Mouse (Mus musculus) lung, embryonic 14.5 days (tissue): ENCODE measurements at regions not wholly inside any gene's neighbourhood (a gene's known extent, or its start where the extent isn't known, plus 50 kb on each side); places are given as distances from the start of the nearest gene placed in this dataset.

Experiments
- ATAC-seq: fragments of 200-750 bp; cut with Nextera tagmentation; 2 replicates; pipeline ENCODE4 v1.8.0; 2017; ENCODE audit warnings: mild to moderate bottlenecking, moderate TSS enrichment, moderate library complexity; ENCODE audit not compliant: insufficient read depth
- DNase-seq: peaks from one replicate; pipeline ENCODE4 v3.0.0-alpha.2; 2015
- H3K27ac ChIP-seq: fragments of 300-500 bp; sonication (generic); 2 replicates; pipeline ENCODE4 v1.5.1; 2014; ENCODE audit warnings: low read depth, mild to moderate bottlenecking, moderate library complexity
- H3K27me3 ChIP-seq: fragments of 300-500 bp; sonication (generic); 2 replicates; pipeline ENCODE4 v1.6.1; 2014; ENCODE audit warnings: low read length, control low read depth; ENCODE audit not compliant: insufficient read depth
- H3K36me3 ChIP-seq: fragments of 300-500 bp; sonication (generic); 2 replicates; pipeline ENCODE4 v1.6.1; 2014; ENCODE audit warnings: control low read depth; ENCODE audit not compliant: insufficient read depth
- H3K4me1 ChIP-seq: fragments of 300-500 bp; sonication (generic); 2 replicates; pipeline ENCODE4 v1.6.1; 2014; ENCODE audit warnings: antibody characterized with exemption, control low read depth; ENCODE audit not compliant: insufficient read depth
- H3K4me2 ChIP-seq: fragments of 300-500 bp; sonication (generic); 2 replicates; pipeline ENCODE4 v1.6.1; 2014; ENCODE audit warnings: mild to moderate bottlenecking
- H3K4me3 ChIP-seq: fragments of 300-500 bp; sonication (generic); 2 replicates; pipeline ENCODE4 v1.5.1; 2014; ENCODE audit warnings: low read depth, low read length
- H3K9ac ChIP-seq: fragments of 300-500 bp; sonication (generic); 2 replicates; pipeline ENCODE4 v1.6.1; 2014
- H3K9me3 ChIP-seq: fragments of 300-500 bp; sonication (generic); 2 replicates; pipeline ENCODE4 v1.6.1; 2016; ENCODE audit warnings: low read depth, low read length, control low read depth
- CTCF ChIP-seq: IDR thresholded peaks from 2 replicates; pipeline ENCODE4 v1.5.1; 2016; ENCODE audit warnings: antibody characterized with exemption, low read depth
- WGBS: fragments of 180-500 bp; shearing (Covaris S2); extraction: QIAGEN DNeasy Blood & Tissue Kit; methylation state at CpG from one replicate; pipeline ENCODE4 v1.1.7; 2014; 5-methylcytosine and 5-hydroxymethylcytosine counted together

GRCm38 (mm10) chr3:120471878-120472444 is 687.7 kb upstream of the Ptbp2 start:
- 59% methylated on average over 2 of the region's 2 CpGs for WGBS
- Histone ChIP-seq H3K4me1 (peaks cover 9% of the 10 kb centered on the region; the same call in 1 of the 2 replicates), H3K9ac (no peak overlapping the region), H3K4me2 (no peak overlapping the region), H3K36me3 (no peaks in the 10 kb centered on the region), H3K4me3 (no peak overlapping the region), H3K27ac (no peak overlapping the region), H3K9me3 (no peaks in the 10 kb centered on the region), H3K27me3 (no peaks in the 10 kb centered on the region)
- DNase-seq = no peak
- TF ChIP-seq CTCF = no peak
- no peak for ATAC-seq

- peaks cover 9% of the 10 kb centered on the region; the same call in 1 of the 2 replicates for H3K4me1 ChIP-seq
- no peak overlapping the region for H3K9ac ChIP-seq
- DNase-seq (no peak), ATAC-seq (no peak)
- WGBS = 69% methylated on average over 2 of the region's 2 CpGs
- no peaks in the 10 kb centered on the region for H3K9me3 ChIP-seq
- H3K27ac ChIP-seq = no peak overlapping the region
- no peaks in the 10 kb centered on the region for H3K27me3 ChIP-seq
- H3K4me2 ChIP-seq = no peak overlapping the region
- H3K4me3 ChIP-seq = no peak overlapping the region
- TF ChIP-seq CTCF = no peak
- H3K36me3 ChIP-seq = no peaks in the 10 kb centered on the region
Measured at GRCm38 (mm10) chr3:120468887-120469286, 684.6 kb upstream of the Ptbp2 start.

GRCm38 (mm10) chr3:120460717-120461116 is 676.5 kb upstream of the Ptbp2 start:
- DNase-seq (no peak), ATAC-seq (no peak)
- Histone ChIP-seq H3K9me3 (no peaks in the 10 kb centered on the region), H3K4me2 (no peak overlapping the region), H3K4me3 (no peak overlapping the region), H3K27me3 (no peaks in the 10 kb centered on the region), H3K9ac (no peak overlapping the region), H3K27ac (no peak overlapping the region), H3K36me3 (no peaks in the 10 kb centered on the region), H3K4me1 (no peaks in the 10 kb centered on the region)
- no peak for TF ChIP-seq CTCF

GRCm38 (mm10) chr3:120457912-120458311 is 673.6 kb upstream of the Ptbp2 start:
- Histone ChIP-seq H3K4me2 (no peak overlapping the region), H3K27me3 (no peaks in the 10 kb centered on the region), H3K9me3 (no peaks in the 10 kb centered on the region), H3K9ac (no peak overlapping the region), H3K36me3 (no peaks in the 10 kb centered on the region), H3K4me3 (no peak overlapping the region), H3K27ac (no peak overlapping the region), H3K4me1 (no peaks in the 10 kb centered on the region)
- ATAC-seq (no peak), DNase-seq (no peak)
- WGBS = 77% methylated on average over 7 of the region's 7 CpGs
- TF ChIP-seq CTCF = no peak

- H3K27me3 ChIP-seq = no peaks in the 10 kb centered on the region
- no peak for TF ChIP-seq CTCF
- no peaks in the 10 kb centered on the region for H3K4me1 ChIP-seq
- H3K4me3 ChIP-seq = no peak overlapping the region
- H3K36me3 ChIP-seq = no peaks in the 10 kb centered on the region
- no peaks in the 10 kb centered on the region for H3K9me3 ChIP-seq
- DNase-seq = no peak
- no peak overlapping the region for H3K4me2 ChIP-seq
- no peak for ATAC-seq
- H3K27ac ChIP-seq = no peak overlapping the region
- H3K9ac ChIP-seq = no peak overlapping the region
- WGBS = 69% methylated on average over 4 of the region's 4 CpGs
Measured at GRCm38 (mm10) chr3:120441127-120441526, 656.9 kb upstream of the Ptbp2 start.

- Histone ChIP-seq H3K4me1 (no peaks in the 10 kb centered on the region; the same call in 1 of the 2 replicates), H3K27ac (no peak overlapping the region), H3K27me3 (no peaks in the 10 kb centered on the region), H3K36me3 (no peaks in the 10 kb centered on the region), H3K9ac (no peak overlapping the region), H3K4me2 (no peak overlapping the region), H3K9me3 (no peaks in the 10 kb centered on the region), H3K4me3 (no peak overlapping the region)
- TF ChIP-seq CTCF = no peak
- ATAC-seq (peak; percentile 91), DNase-seq (peak; percentile 83)
- WGBS = 38% methylated on average over 2 of the region's 2 CpGs
Measured at GRCm38 (mm10) chr3:120430285-120430684, 646.0 kb upstream of the Ptbp2 start.

GRCm38 (mm10) chr3:120416634-120417033 is 632.4 kb upstream of the Ptbp2 start:
- WGBS = 74% methylated on average over 3 of the region's 3 CpGs
- TF ChIP-seq CTCF = no peak
- Histone ChIP-seq H3K36me3 (no peaks in the 10 kb centered on the region), H3K4me1 (no peaks in the 10 kb centered on the region), H3K27me3 (no peaks in the 10 kb centered on the region), H3K9me3 (no peaks in the 10 kb centered on the region), H3K9ac (no peak overlapping the region), H3K4me2 (no peak overlapping the region), H3K4me3 (no peak overlapping the region), H3K27ac (no peak overlapping the region)
- no peak for ATAC-seq
- no peak for DNase-seq

- 40% methylated on average over 6 of the region's 6 CpGs for WGBS
- Histone ChIP-seq H3K4me3 (no peak overlapping the region), H3K36me3 (no peaks in the 10 kb centered on the region), H3K27me3 (no peaks in the 10 kb centered on the region), H3K9ac (no peak overlapping the region), H3K27ac (no peak overlapping the region), H3K4me1 (no peaks in the 10 kb centered on the region), H3K4me2 (no peak overlapping the region), H3K9me3 (no peaks in the 10 kb centered on the region)
- TF ChIP-seq CTCF = no peak
- no peak for ATAC-seq
- no peak for DNase-seq
Measured at GRCm38 (mm10) chr3:120375688-120376289, 591.5 kb upstream of the Ptbp2 start.
